Mouse (Mus musculus) liver, adult 2 months (tissue): ENCODE data around the gene Txndc8. TPM values are rescaled to one million over a fixed set of nuclear protein-coding genes. Genes with fewer than 3 reads are reported as not detected.

Source experiments
- DNase-seq: peaks from one replicate; pipeline ENCODE4 v3.0.0-alpha.2; 2011; ENCODE audit warnings: low read depth, low spot score; ENCODE audit errors: extremely low read depth
- H3K27ac ChIP-seq: fragments of 200-500 bp; replicated peaks from 2 replicates; pipeline ENCODE4 v1.5.1; 2012; ENCODE audit warnings: low read depth, mild to moderate bottlenecking, control low read depth, inconsistent platforms, low read length; ENCODE audit not compliant: insufficient read depth
- H3K27me3 ChIP-seq: fragments of 200-500 bp; 2 replicates; pipeline ENCODE4 v1.6.1; 2012; ENCODE audit warnings: mild to moderate bottlenecking, moderate library complexity, low read length, inconsistent platforms; ENCODE audit not compliant: control insufficient read depth, insufficient read depth
- H3K36me3 ChIP-seq: fragments of 200-500 bp; 2 replicates; pipeline ENCODE4 v1.6.1; 2012; ENCODE audit warnings: low read length, inconsistent platforms; ENCODE audit not compliant: control insufficient read depth, insufficient read depth
- H3K4me1 ChIP-seq: fragments of 200-500 bp; 2 replicates; pipeline ENCODE4 v1.6.1; 2011; ENCODE audit warnings: low read length; ENCODE audit not compliant: control insufficient read depth, insufficient read depth
- H3K4me3 ChIP-seq: fragments of 200-500 bp; 2 replicates; pipeline ENCODE4 v1.5.1; 2011; ENCODE audit warnings: low read depth, mild to moderate bottlenecking, control low read depth, low read length, moderate library complexity; ENCODE audit not compliant: insufficient read depth
- H3K79me2 ChIP-seq: fragments of 200-500 bp; 2 replicates; pipeline ENCODE4 v1.6.1; 2012; ENCODE audit warnings: inconsistent platforms, mild to moderate bottlenecking, low read length, moderate library complexity; ENCODE audit not compliant: control insufficient read depth, insufficient read depth
- H3K9ac ChIP-seq: fragments of 200-500 bp; 2 replicates; pipeline ENCODE4 v1.6.1; 2012; ENCODE audit warnings: low read depth, mild to moderate bottlenecking, control low read depth, inconsistent platforms, low read length
- CTCF ChIP-seq: fragments of 200-500 bp; IDR thresholded peaks from 2 replicates; pipeline ENCODE4 v1.5.1; 2011; ENCODE audit warnings: low read depth, low read length, control low read depth
- POLR2A ChIP-seq: fragments of 200-500 bp; IDR thresholded peaks from 2 replicates; pipeline ENCODE4 v1.6.1; 2011; ENCODE audit warnings: low read length, control low read depth; ENCODE audit not compliant: insufficient read depth; ENCODE audit errors: extremely low read depth
- WGBS: fragments of 180-500 bp; shearing (Covaris S2); methylation state at CpG from one replicate; pipeline ENCODE4 v1.1.7; 2018; 5-methylcytosine and 5-hydroxymethylcytosine counted together
- polyA plus RNA-seq: library from polyadenylated mRNA; depleted of rRNA; stranded (reverse); fragments of >200 nt; gene quantifications from 2 replicates; pipeline ENCODE4 v1.2.3, GENCODE M21; 2012
- total RNA-seq: library from RNA; depleted of rRNA; stranded (reverse); fragments of >200 nt; gene quantifications from 2 replicates; pipeline ENCODE4 v1.2.3, GENCODE M21; 2014

Txndc8 gene
- total and polyA plus RNA-seq, 2 experiments, result not detected

- H3K27me3 ChIP-seq, result no peaks in the 10 kb centered on the region
- peak overlapping the region; percentile 92 for H3K9ac ChIP-seq
- no peak for TF ChIP-seq CTCF
- peak; percentile 10; the same call in 1 of the 2 replicates for TF ChIP-seq POLR2A
- H3K79me2 ChIP-seq, result peaks cover 15% of the 10 kb centered on the region; the same call in 1 of the 2 replicates
- peak; percentile 74 for DNase-seq
- peaks cover 11% of the 10 kb centered on the region for H3K4me1 ChIP-seq
- H3K36me3 ChIP-seq, result peaks cover 11% of the 10 kb centered on the region
- WGBS, result under 1% methylated on average over 25 of the region's 25 CpGs
- peak overlapping the region; percentile 84 for H3K27ac ChIP-seq
- H3K4me3 ChIP-seq, result peak overlapping the region; percentile 81
These were observed 53.4 kb downstream of the Txndc8 start for GRCm38 (mm10) chr4:57955544-57955958.

- peak overlapping the region; percentile 84 for H3K27ac ChIP-seq
- peaks cover 17% of the 10 kb centered on the region for H3K36me3 ChIP-seq
- H3K9ac ChIP-seq, result peak overlapping the region; percentile 48
- DNase-seq, result peak; percentile 63
- WGBS, result 21% methylated on average over 8 of the region's 8 CpGs
- no peaks in the 10 kb centered on the region for H3K27me3 ChIP-seq
- H3K79me2 ChIP-seq, result peaks cover 15% of the 10 kb centered on the region; the same call in 1 of the 2 replicates
- H3K4me1 ChIP-seq, result peaks cover 11% of the 10 kb centered on the region
- TF ChIP-seq CTCF (no peak), POLR2A (no peak)
- H3K4me3 ChIP-seq, result peak overlapping the region; percentile 38
These were observed 53.9 kb downstream of the Txndc8 start for GRCm38 (mm10) chr4:57954991-57955390.

GRCm38 (mm10) chr4:57954580-57954979, 54.3 kb downstream of the Txndc8 start:
- Histone ChIP-seq H3K79me2 (peaks cover 15% of the 10 kb centered on the region; the same call in 1 of the 2 replicates), H3K27me3 (no peaks in the 10 kb centered on the region), H3K9ac (no peak overlapping the region; the same call in 1 of the 2 replicates), H3K36me3 (peaks cover 21% of the 10 kb centered on the region), H3K27ac (peak overlapping the region; percentile 84), H3K4me1 (peaks cover 11% of the 10 kb centered on the region), H3K4me3 (peak overlapping the region; percentile 38)
- 23% methylated on average over 6 of the region's 6 CpGs for WGBS
- peak; percentile 56 for DNase-seq
- TF ChIP-seq CTCF (no peak), POLR2A (no peak)

GRCm38 (mm10) chr4:57953796-57954195, 55.1 kb downstream of the Txndc8 start:
- WGBS, result 26% methylated on average over 7 of the region's 7 CpGs
- Histone ChIP-seq H3K9ac (no peak overlapping the region), H3K27ac (peak overlapping the region; percentile 68), H3K4me3 (0 out of 2 replicates have a peak overlapping the region, but pooled peaks have one; percentile 8), H3K4me1 (peaks cover 11% of the 10 kb centered on the region), H3K36me3 (peaks cover 29% of the 10 kb centered on the region), H3K27me3 (no peaks in the 10 kb centered on the region), H3K79me2 (peaks cover 15% of the 10 kb centered on the region; the same call in 1 of the 2 replicates)
- peak; percentile 51 for DNase-seq
- TF ChIP-seq POLR2A, result no peak
- no peak for TF ChIP-seq CTCF

GRCm38 (mm10) chr4:57952891-57953290, 56.0 kb downstream of the Txndc8 start:
- Histone ChIP-seq H3K4me1 (peaks cover 11% of the 10 kb centered on the region), H3K4me3 (no peak overlapping the region), H3K36me3 (peaks cover 36% of the 10 kb centered on the region), H3K9ac (no peak overlapping the region), H3K27ac (peak overlapping the region; percentile 68), H3K79me2 (peaks cover 15% of the 10 kb centered on the region; the same call in 1 of the 2 replicates), H3K27me3 (no peaks in the 10 kb centered on the region)
- peak; percentile 24 for DNase-seq
- 27% methylated on average over 1 of the region's 1 CpGs for WGBS
- no peak for TF ChIP-seq CTCF
- TF ChIP-seq POLR2A, result no peak

- 40% methylated on average over 3 of the region's 3 CpGs for WGBS
- no peaks in the 10 kb centered on the region for H3K27me3 ChIP-seq
- H3K36me3 ChIP-seq, result peaks cover 37% of the 10 kb centered on the region
- peaks cover 15% of the 10 kb centered on the region; the same call in 1 of the 2 replicates for H3K79me2 ChIP-seq
- peak; percentile 77 for DNase-seq
- H3K27ac ChIP-seq, result peak overlapping the region; percentile 68
- TF ChIP-seq POLR2A, result no peak
- no peak for TF ChIP-seq CTCF
- no peak overlapping the region for H3K4me3 ChIP-seq
- H3K9ac ChIP-seq, result no peak overlapping the region
- H3K4me1 ChIP-seq, result peaks cover 11% of the 10 kb centered on the region
These were observed 56.5 kb downstream of the Txndc8 start for GRCm38 (mm10) chr4:57952416-57952815.
